Mouse (Mus musculus) left cerebral cortex, adult 8-10 months (tissue): ENCODE data around the gene Ypel1. TPM values are rescaled to one million over a fixed set of nuclear protein-coding genes. Genes with fewer than 3 reads are reported as not detected.
A peak's percentile ranks its signal among the peaks of the same experiment; 100 is the strongest.

Experiments used
- DNase-seq, 2 experiments: peaks; one replicate each; pipeline ENCODE4 v3.0.0; 2022; ENCODE audit warnings: low spot score in 2 of 2
- total RNA-seq, 4 experiments: library from RNA; stranded (reverse); gene quantifications; 2 replicates each; pipeline ENCODE4 v1.2.4; 2022

The Ypel1 gene
- 10 to 100 TPM; 25.1 to 29.2 (median 27.1) TPM for total RNA-seq

- DNase-seq: peak; percentile 70 to 78
Observed at GRCm38 (mm10) chr16:17069511-17070443, at the start of gene Ypel1. Gene Ypel1 (plus strand): TSS chr16:17069696.

GRCm38 (mm10) chr16:17024469-17025148 is 44.9 kb upstream of the Ypel1 start:
- DNase-seq: no peak

GRCm38 (mm10) chr16:17029971-17030695 is 39.4 kb upstream of the Ypel1 start:
- DNase-seq: no peak

GRCm38 (mm10) chr16:17033754-17034153 is 35.7 kb upstream of the Ypel1 start:
- DNase-seq: no peak

- DNase-seq: no peak
Observed at GRCm38 (mm10) chr16:17040716-17041115, 28.8 kb upstream of the Ypel1 start.

- DNase-seq: no peak
Observed at GRCm38 (mm10) chr16:17041417-17041816, 28.1 kb upstream of the Ypel1 start.

GRCm38 (mm10) chr16:17044320-17044719 is 25.2 kb upstream of the Ypel1 start:
- DNase-seq: no peak

GRCm38 (mm10) chr16:17045287-17045686 is 24.2 kb upstream of the Ypel1 start:
- no peak for DNase-seq

GRCm38 (mm10) chr16:17049886-17050285 is 19.6 kb upstream of the Ypel1 start:
- DNase-seq: no peak

GRCm38 (mm10) chr16:17052087-17052486 is 17.4 kb upstream of the Ypel1 start:
- no peak for DNase-seq

GRCm38 (mm10) chr16:17053903-17054302 is 15.6 kb upstream of the Ypel1 start:
- no peak for DNase-seq

- peak in 1 of 2 experiments; percentile 64 for DNase-seq
Observed at GRCm38 (mm10) chr16:17055584-17055983, 13.9 kb upstream of the Ypel1 start.

- DNase-seq: no peak
Observed at GRCm38 (mm10) chr16:17062338-17062737, 7.2 kb upstream of the Ypel1 start.

- DNase-seq: no peak
Observed at GRCm38 (mm10) chr16:17067552-17067951, 1.9 kb upstream of the Ypel1 start.

GRCm38 (mm10) chr16:17070716-17071115 is 1.2 kb downstream of the Ypel1 start:
- DNase-seq: no peak

- DNase-seq: no peak
Observed at GRCm38 (mm10) chr16:17073000-17073399, 3.5 kb downstream of the Ypel1 start.

GRCm38 (mm10) chr16:17076301-17076700 is 6.8 kb downstream of the Ypel1 start:
- DNase-seq: no peak

- DNase-seq: no peak
Observed at GRCm38 (mm10) chr16:17076869-17077268, 7.4 kb downstream of the Ypel1 start.

GRCm38 (mm10) chr16:17078101-17078500 is 8.6 kb downstream of the Ypel1 start:
- DNase-seq: no peak

- no peak for DNase-seq
Observed at GRCm38 (mm10) chr16:17082121-17082792, 12.8 kb downstream of the Ypel1 start.

GRCm38 (mm10) chr16:17085636-17086035 is 16.1 kb downstream of the Ypel1 start:
- no peak for DNase-seq
